Mouse (Mus musculus) spleen, adult 2 months (tissue): ENCODE measurements around the gene Clec10a.

Experiments
- CTCF ChIP-seq: fragments of 200-500 bp; IDR thresholded peaks from 2 replicates; pipeline ENCODE4 v1.5.1; 2011; ENCODE audit warnings: mild to moderate bottlenecking, inconsistent platforms; ENCODE audit not compliant: insufficient read depth, insufficient read length, insufficient replicate concordance; ENCODE audit errors: extremely low read depth
- POLR2A ChIP-seq: fragments of 200-500 bp; IDR thresholded peaks from 2 replicates; pipeline ENCODE4 v1.6.1; 2011; ENCODE audit warnings: low read depth, low read length, inconsistent platforms

- TF ChIP-seq POLR2A (no peak), CTCF (no peak)
Measured at GRCm38 (mm10) chr11:70179401-70179800, 23.4 kb downstream of the Clec10a start.
